Mouse (Mus musculus): ENCODE results near the gene Zfp566.

Gene Zfp566

DNA sequence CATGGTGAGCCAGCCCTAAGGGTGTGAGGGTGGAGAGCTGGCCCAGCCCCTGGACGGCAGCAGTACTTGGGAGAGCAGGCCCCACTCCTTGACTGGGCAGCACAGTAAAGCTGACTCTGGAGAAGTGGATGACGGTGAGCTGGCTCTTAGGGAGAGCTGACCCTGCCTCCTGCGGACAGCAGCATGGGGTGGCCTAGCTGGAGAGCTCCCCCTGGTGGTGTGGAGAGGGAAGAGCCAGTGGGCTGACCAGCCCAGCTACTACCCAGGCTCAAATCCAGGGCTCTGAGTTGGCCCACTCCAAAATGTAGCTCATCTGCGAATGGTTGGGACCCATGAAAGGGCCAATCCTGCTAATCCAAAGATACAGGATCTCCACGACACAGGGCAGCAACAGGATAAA, 25.7 kb downstream of the Zfp566 start:
- in situ Hi-C loops (cut with MboI; ENCODE audit: unreplicated experiment in 2 of 2), result loop anchor here (5.0 to 10.0 kb wide), 2 partner anchors 47 to 50 kb away; no protein-coding TSS in a partner anchor

- in situ Hi-C loops (cut with MboI; ENCODE audit: unreplicated experiment in 2 of 2), result loop anchor here (5.0 to 10.0 kb wide), 2 partner anchors 45 to 48 kb away; no protein-coding TSS in a partner anchor
Measured at GRCm38 (mm10) chr7:30062478-30062877, 27.8 kb downstream of the Zfp566 start.

GRCm38 (mm10) chr7:30060341-30060740, 30.0 kb downstream of the Zfp566 start:
- in situ Hi-C loops (cut with MboI; ENCODE audit: unreplicated experiment in 2 of 2), result loop anchor here (5.0 to 10.0 kb wide), 2 partner anchors 43 to 46 kb away; no protein-coding TSS in a partner anchor

DNA sequence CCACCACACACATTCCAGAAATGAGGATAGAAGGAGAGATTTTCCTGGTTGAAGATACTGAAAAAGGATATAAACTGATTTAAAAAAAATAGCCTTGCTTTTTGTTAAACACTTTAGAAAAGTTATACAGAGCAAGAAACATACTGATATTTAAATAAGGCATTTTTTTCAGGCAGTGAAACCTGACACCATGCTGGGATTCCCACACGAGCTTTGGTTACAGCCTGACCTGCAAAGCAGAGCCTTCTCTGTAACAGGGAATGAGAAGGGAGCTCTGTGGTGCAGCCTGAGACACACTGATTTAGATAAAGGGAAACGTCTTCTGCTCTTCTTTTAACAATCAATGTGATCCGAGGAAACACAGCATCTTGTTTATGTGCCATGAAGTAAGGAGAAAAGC, 36.7 kb downstream of the Zfp566 start:
- in situ Hi-C loops (cut with MboI; ENCODE audit: unreplicated experiment in 2 of 2), result no loop called here

DNA sequence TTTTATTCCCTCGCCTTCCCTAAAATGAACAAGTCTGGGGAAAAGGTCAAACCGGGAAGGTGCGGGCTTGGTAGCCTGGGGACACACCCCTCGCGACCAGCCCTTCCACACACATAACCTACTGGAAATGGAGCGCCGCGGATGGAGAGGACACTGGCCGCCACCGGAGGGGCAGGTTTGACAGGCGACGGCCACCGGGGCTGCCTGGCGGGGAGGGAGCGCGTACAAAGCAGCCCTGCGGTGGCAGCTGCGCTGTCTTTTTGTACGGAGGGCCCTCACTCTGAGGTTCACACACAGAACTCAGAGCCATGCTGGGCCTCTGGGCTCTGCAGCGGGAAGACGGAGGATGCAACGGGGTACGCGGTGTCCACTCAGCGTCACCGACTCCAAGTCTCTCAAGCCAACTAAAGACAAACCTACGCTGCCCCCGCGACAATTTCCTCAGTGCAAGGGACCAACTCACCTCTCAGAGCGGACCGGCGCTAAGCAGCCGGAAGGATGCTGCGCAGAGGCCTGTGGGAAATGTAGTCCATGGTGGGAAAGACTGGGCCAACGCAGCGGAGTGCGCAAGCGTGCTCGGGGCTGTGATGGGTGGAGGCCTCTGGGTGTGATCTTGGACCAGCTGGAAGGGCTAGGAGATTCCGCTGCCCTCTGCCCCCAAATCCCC, 39.3 kb downstream of the Zfp566 start, which contains the start of gene Zfp14:
Zfp14 (minus strand) TSS at position 499 of the 667 bp plus-strand sequence.
- in situ Hi-C loops (cut with MboI; ENCODE audit: unreplicated experiment in 2 of 2), result no loop called here

DNA sequence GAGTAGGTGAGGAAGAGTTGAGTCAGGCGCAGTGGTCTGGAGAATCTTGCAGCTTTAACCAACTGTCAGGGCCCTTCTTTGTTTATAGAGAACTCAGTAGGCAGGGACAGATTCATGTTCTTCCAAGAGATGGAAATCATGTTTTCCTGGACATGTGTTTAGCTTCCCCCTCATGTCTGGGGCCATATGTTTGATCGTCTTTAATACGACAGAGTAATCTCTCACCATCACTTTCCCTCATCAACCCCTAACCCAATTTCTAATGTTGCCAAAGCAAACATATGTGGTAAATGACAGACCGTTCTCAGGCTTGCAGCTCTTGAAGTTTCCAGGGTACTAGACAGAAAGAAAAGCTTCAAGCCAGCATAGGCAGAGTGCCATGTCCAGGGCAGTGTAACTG, 42.2 kb downstream of the Zfp566 start:
- in situ Hi-C loops (cut with MboI; ENCODE audit: unreplicated experiment in 2 of 2), result no loop called here

GRCm38 (mm10) chr7:30044354-30044753, 46.0 kb downstream of the Zfp566 start:
- in situ Hi-C loops (cut with MboI; ENCODE audit: unreplicated experiment in 2 of 2), result no loop called here

- in situ Hi-C loops (cut with MboI; ENCODE audit: unreplicated experiment in 2 of 2), result no loop called here
Measured at GRCm38 (mm10) chr7:30034331-30034730, 56.0 kb downstream of the Zfp566 start.

DNA sequence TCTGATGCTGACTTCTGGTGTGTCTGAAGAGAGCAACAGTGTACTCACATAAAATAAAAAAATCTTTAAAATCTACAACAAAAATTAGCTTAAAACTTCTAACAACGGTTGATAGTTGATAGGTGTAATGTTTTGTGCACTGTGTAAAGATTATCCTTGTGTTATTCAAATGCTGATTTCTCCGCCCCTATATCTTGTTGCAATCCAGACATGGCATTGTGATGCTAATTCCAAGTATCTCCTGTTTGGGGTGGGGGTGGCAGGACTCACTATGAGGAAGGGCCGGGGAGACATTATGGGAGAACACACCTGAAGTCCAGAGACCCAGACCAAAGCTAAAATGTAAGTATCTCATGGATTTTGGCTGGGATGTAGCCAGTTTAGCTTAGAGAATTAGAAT, 58.9 kb downstream of the Zfp566 start:
- in situ Hi-C loops (cut with MboI; ENCODE audit: unreplicated experiment in 2 of 2), result no loop called here

GRCm38 (mm10) chr7:30030677-30031076, 59.6 kb downstream of the Zfp566 start:
- in situ Hi-C loops (cut with MboI; ENCODE audit: unreplicated experiment in 2 of 2), result no loop called here

DNA sequence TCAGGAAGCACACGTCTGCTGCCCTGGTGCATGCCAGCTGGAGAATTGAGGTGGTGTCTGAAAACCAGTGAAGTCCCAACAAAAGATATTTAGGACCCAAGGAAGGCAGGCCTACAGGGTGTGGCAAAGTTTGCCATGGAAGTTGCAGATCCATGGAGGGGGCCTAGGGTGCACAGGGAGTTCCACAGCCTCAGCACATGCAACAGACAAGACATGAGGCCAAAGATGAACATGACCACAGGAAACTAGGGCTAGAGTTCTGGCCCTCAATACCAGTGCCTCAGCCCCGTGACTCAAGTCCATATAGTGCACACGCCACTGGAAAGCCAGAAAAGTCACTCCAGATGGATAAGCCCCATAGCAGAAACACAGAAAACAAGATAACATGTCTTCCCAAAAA, 61.8 kb downstream of the Zfp566 start:
- in situ Hi-C loops (cut with MboI; ENCODE audit: unreplicated experiment in 2 of 2), result no loop called here

Data from v-Abl transformed pro-B cells (cell line).